Mouse (Mus musculus) cerebellum, adult (tissue): Measurements from ENCODE around the gene Serpina3a.
A peak's percentile ranks its signal among the peaks of the same experiment; 100 is the strongest.
"Not testable (repeated sequence)": the region's sequence is repeated elsewhere in the genome, so short reads cannot be mapped to it uniquely, and the experiment has no call there.

Experiments used
- ATAC-seq: cut with Nextera tagmentation; 2 replicates; pipeline ENCODE4 v1.9.2; 2017; ENCODE audit warnings: mild to moderate bottlenecking, moderate library complexity, mixed read lengths; ENCODE audit not compliant: insufficient number of reproducible peaks, low FRiP score, low TSS enrichment

Gene Serpina3a

DNA sequence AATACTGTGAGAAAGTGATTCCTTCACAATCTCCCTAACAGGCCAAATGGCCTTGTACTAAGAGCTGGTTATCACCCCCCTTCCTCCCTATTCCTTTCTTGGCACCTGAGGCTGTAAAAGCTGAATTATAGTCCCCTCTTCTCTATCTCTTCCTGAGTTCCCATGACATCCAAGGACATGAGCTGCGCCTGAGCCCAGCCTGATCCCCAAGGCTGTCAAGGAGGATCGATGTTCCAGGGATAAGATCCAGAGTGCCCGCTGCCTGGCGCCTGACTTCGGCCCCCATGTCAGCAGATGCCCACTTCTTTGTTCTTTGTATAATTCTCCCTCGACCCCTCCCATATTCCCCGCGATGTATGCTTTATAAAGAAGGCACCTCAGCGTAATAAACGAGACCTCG lies at the start of gene Serpina3a:
Serpina3a (plus strand) TSS at position 392 of the 400 bp plus-strand sequence.
- not testable (repeated sequence) for ATAC-seq

DNA sequence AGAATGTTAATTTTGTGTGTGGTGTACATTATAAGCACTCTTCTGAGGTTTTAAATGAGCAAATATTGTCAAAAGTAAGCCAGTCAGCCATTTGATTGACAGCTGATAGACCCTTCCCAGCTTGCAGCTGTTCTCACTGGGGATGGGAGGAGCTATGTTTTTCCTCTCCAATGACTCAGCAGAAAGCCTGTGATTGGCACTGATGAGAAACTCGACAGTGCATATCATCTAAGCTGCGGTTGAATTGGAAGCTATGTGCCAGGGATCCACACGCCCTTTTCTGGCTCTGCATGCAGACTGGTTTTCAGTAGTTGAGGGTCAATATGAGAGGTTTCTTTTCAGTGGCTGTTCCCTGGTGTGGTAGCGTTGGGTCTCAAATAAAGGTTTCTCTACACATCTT lies 48.0 kb upstream of the Serpina3a start:
- no peak for ATAC-seq

DNA sequence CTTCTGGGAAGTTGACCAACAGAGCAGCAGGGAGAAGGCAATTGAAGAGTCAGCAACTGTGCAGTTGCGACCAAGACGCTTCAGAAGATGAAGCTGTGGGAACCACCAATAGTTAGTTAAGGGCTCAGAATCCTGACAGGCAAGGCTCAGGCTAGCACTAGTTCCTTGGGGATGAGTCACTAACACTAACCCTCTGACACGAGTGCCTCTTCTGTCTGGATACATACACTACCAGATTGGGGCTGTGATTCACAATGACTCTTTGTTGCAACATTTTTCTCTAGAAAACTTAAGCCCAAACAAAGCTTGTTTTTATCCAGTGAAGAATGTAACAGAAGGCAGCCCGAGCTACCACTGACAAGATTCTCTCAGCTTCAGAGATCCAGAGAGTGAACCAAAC lies 47.5 kb upstream of the Serpina3a start:
- no peak for ATAC-seq

DNA sequence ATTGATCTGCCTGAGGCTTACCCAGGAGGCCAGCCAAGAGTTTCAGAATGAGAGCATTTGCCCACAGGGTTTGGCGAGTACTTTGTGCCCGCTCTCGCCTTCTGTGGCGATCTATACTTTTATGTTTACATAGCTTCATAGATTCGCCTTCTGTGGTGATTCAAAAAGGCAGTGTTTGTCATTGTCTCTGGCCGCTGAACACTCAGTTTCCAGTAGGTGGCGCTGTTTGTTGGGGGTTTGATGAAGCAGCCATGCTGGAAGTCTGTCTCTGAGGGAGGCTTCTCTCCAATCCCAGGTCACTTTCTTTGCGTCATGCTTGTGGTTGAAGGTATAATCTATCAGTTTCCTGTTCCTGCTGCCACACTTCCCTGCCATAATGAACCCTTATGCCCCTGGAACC lies 46.3 kb upstream of the Serpina3a start:
- ATAC-seq = no peak

DNA sequence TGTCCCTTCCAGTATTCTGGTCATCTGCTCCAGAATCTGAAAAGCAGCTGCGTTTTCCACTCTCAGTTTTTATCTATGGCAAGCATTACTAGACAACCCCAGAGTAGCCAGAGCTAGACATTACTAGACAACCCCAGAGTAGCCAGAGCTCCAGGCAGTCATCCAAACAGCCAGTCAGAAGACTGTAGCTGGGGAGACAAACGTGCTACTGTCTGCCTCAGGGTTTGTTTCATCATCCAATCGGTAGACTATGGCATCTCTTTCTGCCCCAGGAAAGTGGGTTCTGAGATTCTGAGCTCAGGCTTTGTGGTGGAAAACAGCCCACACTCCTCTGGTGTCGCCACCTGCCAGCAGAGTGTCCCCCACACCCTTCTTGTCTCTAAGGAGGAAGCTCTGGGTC lies 45.0 kb upstream of the Serpina3a start:
- peak; percentile 46 for ATAC-seq

DNA sequence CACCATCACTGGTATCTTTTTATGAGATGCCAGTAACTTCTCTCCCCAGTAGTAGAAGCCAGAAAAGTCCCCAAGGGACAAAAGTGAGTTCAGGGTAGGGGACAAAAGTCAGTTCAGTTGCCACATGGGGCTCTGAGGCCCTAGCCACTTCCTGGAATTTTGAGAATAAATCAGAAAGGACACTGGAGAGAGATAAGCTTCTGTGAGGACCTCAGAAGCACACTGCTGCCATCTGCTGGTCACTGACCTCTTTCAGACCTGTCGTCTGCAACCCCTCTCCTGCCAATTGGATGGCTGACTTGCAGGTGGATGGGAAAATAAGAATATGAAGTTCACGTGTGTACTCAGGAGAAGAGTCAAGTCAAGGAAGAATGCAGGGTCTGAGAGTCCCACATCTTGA lies 42.9 kb upstream of the Serpina3a start:
- no peak for ATAC-seq

DNA sequence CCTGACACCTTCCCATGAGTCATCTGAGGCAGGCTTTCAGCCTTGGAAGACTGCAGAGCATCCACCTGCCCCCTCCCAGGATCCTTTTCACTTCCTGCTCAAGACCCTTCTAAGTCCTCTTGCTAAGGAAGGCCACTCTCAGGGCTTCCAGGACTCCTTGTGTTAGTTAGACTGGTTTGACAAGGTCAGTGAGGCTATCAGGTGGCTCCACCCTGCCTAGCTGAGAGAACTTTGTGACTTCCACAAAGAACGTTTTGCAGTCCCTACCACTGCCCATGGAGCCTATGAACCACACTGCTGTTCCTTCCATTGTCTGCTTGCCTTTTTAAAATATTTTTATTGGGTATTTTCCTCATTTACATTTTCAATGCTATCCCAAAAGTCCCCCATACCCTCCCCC lies 40.8 kb upstream of the Serpina3a start:
- no peak for ATAC-seq

DNA sequence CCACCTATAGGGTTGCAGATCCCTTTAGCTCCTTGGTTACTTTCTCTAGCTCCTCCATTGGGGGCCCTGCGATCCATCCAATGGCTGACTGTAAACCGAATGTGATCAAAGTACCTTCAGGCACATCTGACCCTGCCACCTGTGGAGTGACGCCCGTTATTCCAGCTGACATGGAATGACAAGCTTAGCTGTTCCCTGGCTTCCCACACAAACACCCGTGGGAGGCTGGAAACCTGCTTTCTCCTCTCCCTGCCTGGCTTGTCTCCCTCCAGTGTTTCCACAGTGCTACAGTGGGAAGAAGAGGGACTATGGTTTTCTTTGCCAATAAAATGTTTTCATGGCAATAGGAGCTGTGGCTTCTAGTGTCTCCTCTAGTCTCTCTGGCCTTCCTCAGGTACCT lies 40.2 kb upstream of the Serpina3a start:
- no peak for ATAC-seq

DNA sequence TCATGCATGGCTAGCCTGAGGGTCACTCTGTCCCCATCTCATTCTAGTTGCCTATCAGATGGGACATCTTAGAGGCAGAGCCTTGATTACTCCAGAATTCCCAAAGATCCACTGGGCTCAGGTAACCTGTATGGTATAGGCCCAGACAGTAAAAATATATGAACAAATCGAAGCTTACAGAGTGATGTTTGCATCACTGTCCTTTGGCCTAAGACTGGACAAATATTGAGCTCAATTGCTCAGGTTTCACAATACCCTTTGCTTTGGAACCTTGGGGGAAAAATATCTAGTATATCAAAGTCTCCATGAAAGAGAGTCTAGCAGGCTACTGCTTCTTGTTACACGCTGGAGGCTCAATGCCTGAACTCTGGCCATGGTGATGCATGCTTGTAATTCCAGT lies 22.4 kb upstream of the Serpina3a start:
- ATAC-seq = no peak

DNA sequence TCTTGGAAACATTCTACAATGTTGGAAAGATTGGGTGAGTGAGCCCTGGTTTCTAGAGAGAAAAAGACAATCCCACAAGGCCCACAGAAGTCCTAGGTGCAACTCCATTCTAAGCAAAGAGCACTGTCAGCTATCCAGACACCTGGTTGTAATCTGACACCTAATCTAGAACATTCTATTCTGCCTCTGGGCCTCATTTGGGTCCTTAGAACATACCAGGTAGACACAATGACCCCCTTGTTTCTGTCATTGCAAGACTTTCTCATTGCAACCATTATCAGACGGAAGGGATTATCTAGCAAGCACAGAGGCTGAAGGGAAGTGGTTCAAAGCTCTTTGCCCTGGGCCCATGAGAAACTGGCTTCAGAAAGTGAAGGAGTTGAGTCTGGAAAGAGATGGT lies 21.2 kb upstream of the Serpina3a start:
- no peak for ATAC-seq

DNA sequence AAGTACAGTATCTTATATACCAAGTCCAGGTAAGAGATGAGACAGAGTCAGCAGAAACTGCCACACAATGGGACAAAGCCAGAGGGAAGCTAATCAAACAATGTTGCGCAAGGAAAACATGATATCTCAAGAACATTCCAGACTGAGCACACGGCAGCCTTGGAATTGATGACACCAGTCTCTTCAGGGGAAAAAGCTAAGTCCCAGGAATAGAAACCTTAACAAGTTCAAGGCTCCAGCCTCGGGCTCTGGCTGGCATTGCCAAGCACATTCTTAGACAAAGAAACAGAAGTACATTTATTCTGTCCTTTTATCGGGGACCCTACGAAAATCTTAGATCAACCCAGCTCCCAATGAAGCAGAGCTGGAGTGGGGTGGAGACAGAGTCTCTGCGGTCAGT lies 11.8 kb upstream of the Serpina3a start, which contains the start of gene Serpina5:
Serpina5 (plus strand) TSS at position 346 of the 400 bp plus-strand sequence.
- no peak for ATAC-seq

DNA sequence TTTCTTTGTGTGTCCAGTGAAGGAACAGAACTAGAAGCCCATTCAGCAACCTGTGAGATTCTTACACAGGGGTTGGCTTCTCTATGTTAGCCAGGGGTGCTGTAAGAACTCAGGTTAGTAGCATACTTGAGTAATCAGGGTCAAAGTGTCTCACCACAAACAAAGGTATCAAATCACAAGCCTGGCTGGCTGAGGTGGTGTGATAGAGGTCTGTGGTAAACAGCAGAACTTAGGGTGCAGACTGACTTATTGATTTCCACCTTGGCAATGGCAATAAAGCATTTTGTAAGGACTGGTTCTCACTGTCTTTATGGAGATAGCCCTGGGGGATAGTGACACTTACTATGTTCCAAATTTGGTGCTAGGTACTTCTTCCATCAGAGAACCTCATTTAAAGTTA lies 6.7 kb upstream of the Serpina3a start:
- ATAC-seq = no peak

DNA sequence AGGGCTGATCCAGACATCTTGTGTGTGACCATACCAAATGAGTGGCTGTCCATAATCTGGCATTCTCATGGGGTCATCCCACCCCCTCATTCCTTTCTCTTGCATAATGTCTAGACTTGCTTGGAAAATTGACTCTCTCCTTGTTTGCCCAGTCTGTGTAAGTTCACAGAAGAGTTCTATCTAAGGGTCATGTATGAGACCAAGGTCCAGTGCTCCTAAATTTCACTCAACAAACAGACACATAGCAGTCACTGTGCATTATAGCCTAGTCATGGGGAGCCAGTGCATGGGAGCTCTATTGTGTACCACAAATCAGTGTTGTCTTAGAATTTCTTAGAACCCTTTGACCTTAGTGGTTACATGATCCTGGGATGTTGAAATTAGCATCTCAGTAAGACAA lies 5.6 kb upstream of the Serpina3a start:
- ATAC-seq = no peak

DNA sequence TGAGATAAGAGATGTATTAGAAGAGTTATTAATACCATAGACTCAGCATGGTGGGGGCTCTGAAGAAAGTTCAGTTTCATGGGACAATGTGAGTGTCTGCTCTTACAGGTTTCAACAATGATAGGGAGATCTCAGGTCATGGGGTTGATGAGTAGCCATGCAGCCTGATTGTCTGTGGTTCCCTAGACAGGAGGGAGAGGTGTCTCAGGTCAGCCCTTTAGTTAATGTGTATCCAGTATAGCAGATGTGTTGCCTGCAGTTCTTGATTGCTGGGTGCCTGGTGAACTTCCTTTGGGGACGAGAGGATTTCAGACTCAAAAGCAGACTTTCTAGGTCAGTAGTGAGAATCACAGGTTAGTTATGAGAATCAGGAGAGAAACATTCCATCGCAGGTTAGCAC lies 4.0 kb upstream of the Serpina3a start:
- ATAC-seq = no peak

DNA sequence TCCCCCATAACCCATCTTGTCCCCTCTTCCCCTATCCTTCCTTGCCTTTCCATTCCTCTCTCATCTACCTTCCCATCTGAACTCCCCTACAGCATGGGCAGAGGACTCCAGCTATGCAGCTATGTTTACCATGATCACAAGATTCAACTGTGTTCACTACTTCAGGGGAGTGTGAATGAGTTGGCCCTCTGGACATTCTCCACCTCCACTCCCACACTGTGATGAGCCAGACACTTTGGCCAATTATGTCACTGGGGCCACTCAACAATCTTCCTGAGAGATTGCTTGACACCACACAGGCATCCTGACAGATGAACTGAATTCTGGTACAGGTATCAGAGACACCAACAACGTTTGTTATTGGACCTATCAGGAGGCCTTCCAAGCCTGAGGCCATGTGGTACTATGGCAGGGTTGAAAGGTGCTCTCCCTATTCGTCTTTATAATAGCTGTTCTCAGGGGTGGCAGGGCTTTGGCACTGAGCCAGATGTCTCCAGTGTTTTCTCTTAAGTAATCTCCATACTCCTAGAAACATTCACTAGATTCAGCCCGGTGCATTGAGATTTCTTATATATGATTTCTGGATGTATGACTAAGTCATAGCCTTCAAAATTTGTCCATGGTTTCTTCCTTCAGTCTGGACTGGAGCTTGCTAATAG lies 2.5 kb downstream of the Serpina3a start:
- no peak for ATAC-seq

DNA sequence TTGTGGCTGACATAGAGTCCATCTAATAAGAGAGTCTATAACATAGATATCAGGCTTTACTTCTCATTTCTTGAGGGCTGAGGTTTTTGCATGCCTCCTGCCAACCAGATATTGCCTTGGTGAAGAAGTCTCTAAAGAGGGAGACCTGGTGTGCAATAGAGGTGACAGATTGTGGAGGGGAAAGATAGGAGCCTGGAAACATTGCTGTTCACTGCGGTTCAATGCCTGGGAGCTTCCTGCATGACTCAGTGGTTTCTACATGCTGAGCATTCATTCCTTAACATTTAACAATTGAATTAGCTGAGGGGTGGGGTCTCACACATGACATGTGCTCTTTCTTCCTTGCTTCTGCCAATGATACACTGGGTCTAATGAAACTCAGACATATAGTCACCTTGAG lies 10.6 kb downstream of the Serpina3a start:
- no peak for ATAC-seq

DNA sequence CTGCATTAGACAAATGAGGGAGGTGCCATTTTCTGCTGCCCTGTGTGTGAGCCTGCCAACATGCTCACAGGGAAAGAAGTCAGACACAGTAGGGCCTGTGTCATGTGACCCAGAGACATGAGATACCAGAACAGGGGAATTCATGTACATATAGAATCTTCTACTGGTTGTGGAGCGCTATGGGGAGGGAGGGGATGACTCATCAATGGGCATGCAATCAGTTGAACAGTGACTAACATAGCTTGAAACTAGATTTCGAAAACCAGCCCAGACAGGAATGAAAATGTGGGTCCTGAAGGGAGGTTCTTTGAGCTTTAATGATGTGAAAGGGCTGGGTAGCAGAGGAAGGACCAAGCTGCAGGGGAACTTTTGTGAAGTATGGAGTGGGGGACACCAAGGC lies 11.5 kb downstream of the Serpina3a start:
- no peak for ATAC-seq

DNA sequence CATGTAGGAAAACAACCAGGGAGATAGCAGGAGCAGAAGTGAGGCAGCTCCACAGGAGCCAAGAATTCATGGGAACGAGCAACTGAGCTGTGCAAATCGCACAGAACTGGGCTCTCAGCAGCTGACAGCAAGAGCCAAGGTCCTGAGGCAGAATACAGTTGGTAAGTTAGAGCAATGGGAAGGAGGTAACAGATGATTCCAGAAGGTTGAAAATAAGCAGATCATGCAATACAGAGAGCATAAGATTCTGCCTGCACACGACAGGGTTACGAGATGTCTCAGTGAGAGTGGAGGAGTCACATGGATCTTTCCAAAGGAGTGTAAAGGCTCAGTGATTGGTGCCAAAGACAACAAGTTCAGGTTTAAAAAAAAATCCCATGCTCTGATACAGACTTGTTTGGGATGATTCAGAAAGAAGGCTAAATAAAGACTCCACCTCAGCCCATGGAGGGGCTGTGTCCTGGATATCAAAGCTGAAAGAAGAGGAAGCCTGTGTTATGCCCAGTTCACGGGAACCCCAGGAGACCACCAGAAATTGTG lies 12.6 kb downstream of the Serpina3a start:
- no peak for ATAC-seq

DNA sequence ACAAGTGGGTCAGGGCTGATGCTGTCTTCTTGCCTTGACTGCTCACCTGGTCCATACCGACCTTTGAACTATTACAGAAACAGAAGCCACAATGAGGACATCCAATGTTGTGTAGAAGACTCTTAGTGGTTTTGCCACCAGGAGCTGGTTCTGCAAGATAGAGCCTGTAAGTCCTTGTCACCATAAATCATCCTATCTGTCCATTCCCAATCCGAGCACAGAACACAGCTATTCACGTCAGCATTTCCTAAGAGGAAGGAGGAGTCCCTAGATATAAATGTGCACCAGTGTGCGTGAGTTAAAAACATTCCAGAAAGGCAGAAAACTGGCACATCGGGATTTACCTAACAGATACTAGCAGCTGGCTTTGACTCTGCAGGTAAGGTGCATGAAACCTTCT lies 15.2 kb downstream of the Serpina3a start, which contains the start of gene Serpina3b:
Serpina3b (plus strand) TSS at position 301 of the 400 bp plus-strand sequence.
- ATAC-seq = no peak

DNA sequence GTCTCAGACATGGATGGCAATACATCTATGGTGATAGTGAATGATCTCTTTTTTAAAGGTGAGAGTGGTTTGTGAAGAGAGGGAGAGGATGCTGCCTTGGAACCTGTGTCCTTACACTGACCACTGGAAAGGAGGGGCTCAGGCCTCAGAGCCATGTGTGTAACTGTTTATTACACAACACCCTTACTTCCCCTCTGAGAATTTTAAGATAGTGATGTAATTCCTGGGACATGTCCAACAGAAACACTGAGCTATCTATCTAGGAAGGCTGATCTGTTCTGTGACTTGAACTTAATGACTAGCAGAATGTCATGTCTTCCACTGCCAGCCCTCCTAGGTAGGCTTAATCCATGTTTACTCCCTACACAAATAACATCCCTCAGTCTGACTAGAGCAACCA lies 18.5 kb downstream of the Serpina3a start:
- no peak for ATAC-seq

DNA sequence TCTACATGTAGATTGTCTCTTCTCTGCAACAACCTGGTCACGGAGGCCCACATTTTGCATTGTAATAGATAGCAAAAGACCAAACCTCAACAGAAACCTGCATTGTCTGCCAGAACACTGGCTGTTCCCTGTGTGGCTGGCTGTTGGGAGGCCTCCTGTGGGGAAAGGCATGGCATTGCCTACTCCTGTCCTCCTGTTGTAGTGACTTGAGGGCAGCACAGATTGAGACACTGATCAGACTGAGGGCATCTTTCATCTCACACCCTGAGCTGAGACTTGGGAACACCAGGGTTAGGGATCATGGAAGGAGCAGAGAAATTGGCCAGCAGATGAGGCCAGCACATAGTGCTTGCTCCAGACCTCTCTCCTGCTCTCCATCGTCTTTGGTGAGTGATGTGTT lies 25.7 kb downstream of the Serpina3a start:
- no peak for ATAC-seq

DNA sequence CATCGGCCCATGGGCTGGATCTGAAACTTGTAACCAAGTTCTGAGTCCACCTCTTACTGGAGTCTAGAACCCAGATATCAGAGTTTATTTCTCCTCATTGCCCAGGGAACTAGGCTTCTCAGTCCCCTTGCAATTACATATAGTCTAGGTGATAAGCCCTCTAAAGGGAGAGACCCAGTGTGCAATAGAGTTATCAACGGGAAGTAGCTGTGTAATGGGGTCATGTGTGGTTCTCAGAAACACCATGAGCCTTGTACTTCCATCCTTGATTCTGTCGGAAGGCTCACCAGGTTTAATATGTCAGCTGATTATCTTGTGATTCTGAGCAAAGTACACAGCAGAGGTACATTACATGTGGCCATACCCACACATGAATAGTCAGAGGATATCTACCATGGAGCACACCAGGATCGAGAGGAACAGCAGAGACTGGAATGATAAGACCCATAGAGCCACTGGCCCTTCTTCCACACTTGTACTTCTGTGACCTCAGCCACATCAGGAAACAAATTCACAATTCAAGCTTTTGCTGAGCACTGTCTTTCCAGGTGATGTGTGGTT lies 28.1 kb downstream of the Serpina3a start:
- ATAC-seq = no peak
